Mouse (Mus musculus) cerebellum, adult 18-20 months (tissue): ENCODE data around the gene Ntpcr.
A peak's percentile ranks its signal among the peaks of the same experiment; 100 is the strongest.

Source experiments
- DNase-seq, 2 experiments: peaks; one replicate each; pipeline ENCODE4 v3.0.0; 2021

The Ntpcr gene

GRCm38 (mm10) chr8:125776800-125777199 is 47.0 kb downstream of the Ntpcr start:
- no peak for DNase-seq

DNA sequence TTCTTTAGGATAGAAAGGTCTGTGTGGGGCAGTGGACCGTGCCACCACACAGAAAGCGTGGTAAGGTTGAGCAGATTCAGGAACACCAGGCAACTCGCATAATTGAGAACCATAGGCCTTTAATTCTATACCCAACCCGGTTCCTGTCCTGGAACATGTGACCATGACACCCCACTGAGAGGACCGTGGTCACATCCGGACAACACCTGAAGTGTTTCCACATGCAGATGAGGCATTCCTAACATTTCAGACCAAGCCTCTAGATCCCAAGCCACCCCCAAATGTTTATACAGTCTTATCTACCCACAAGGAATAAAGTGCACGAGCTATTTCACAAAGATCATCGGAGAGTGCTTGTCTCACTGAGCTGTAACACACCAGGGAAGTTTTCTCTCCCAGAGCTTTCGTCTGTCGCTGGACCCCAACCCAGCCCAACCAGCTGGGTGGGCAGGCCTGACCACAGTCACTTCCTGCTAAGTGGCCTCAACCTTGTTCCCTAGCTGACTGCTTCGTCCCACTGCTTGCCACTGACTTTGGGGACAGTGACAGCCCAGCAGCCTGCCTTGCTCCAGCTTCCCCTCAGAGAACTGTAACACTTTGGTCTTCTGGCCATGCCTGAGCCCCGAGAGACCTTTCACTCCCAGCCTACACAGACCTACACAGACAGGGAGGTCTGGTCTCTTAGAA is 47.9 kb downstream of the Ntpcr start:
- DNase-seq = no peak

GRCm38 (mm10) chr8:125778919-125779318 is 49.2 kb downstream of the Ntpcr start:
- no peak for DNase-seq

DNA sequence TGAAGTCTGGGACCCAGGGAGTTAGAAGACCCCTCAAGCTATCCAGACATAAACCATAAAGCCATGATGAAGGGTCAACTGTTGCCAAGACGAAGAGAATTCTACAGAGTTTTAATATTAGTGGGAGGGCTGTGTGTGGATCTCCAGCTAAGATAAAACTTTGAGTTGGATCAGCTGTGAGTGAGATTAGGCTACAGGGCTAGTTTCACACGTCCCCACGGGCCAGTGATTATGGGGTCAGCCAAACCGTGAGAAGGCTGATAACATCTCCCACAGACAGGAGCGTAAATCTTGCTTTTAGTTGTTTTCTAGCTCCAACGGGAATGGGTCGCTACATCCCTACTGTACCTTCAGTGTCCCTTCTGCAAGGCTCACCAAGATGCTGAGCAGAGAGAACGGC is 49.9 kb downstream of the Ntpcr start:
- no peak for DNase-seq

- no peak for DNase-seq
Measured at GRCm38 (mm10) chr8:125782161-125782560, 52.4 kb downstream of the Ntpcr start.

DNA sequence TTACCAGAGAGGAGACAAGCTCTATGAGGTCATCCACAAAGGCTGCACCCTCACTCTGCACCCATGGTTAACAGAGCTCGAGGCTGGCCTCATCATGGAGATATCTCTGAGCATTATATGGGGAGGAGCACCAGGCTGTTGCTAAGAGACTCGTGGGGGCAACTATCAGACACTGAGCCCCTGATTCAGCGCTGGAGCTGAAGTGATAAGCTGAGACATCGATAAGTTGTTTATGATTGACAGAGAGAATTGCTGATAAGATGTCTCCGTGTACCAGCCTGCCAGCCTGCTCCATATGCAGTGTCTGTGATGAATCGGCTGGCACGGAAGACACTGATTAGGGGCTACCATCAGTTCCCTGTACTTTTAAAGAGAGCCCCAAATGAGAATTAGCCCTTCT is 57.1 kb downstream of the Ntpcr start:
- DNase-seq = no peak

- DNase-seq = no peak
Measured at GRCm38 (mm10) chr8:125792816-125793455, 63.2 kb downstream of the Ntpcr start.

DNA sequence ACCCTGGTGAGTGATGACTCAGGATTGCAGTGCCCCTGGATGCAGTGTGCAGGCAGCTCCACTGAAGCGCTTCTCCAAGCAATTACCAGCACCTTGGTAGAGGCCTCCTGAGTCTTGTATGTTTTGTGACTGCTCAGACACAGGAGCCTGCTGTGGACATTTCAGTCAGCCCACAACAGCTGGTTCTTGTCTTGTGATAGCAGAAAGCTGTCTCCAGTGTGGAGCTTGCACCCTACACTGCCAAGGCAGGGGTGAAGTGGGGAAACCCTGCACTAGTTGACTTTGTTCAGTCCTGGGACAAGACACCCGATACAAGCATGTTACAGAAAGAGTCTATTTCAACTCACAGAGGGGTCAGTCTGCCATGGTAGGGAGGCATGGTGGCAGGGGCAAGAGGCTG is 65.6 kb downstream of the Ntpcr start:
- no peak for DNase-seq

- peak; percentile 56 to 65 for DNase-seq
Measured at GRCm38 (mm10) chr8:125796970-125797369, 67.2 kb downstream of the Ntpcr start.
